Mouse (Mus musculus): Measurements from ENCODE around the gene Srsf1. TPM values are rescaled to one million over a fixed set of nuclear protein-coding genes. Genes with fewer than 3 reads are reported as not detected.
"Not testable (repeated sequence)": the region's sequence is repeated elsewhere in the genome, so short reads cannot be mapped to it uniquely, and the experiment has no call there.

The Srsf1 gene
- polyA plus RNA-seq, 1 experiment = 547 TPM

GRCm38 (mm10) chr11:88044314-88044713 is 2.9 kb upstream of the Srsf1 start:
- no peak overlapping the region for H3K27ac ChIP-seq (ENCODE audit: insufficient read depth, low read length)
- no peak overlapping the region for H3K9ac ChIP-seq (ENCODE audit: low read depth, poor library complexity, severe bottlenecking)
- peaks cover 9% of the 10 kb centered on the region for H3K36me3 ChIP-seq (ENCODE audit: control insufficient read depth, insufficient read depth, low read length, poor library complexity, severe bottlenecking)
- H3K4me3 ChIP-seq (ENCODE audit: low read depth, low read length) = no peak overlapping the region
- no peaks in the 10 kb centered on the region for H3K4me1 ChIP-seq (ENCODE audit: control insufficient read depth, insufficient read depth, low read length)
- no peaks in the 10 kb centered on the region for H3K27me3 ChIP-seq (ENCODE audit: control insufficient read depth, insufficient read depth, low read length, poor library complexity, severe bottlenecking)
- no peaks in the 10 kb centered on the region for H3K9me3 ChIP-seq (replicated peaks; ENCODE audit: control insufficient read depth, insufficient read depth, low read length, poor library complexity, severe bottlenecking)
- no peak for TF ChIP-seq POLR2A (IDR thresholded peaks at IDR 0.05; ENCODE audit: insufficient read depth, low read length)
- no peak for TF ChIP-seq CTCF (IDR thresholded peaks at IDR 0.05; ENCODE audit: low read depth, low read length)
- no peak for TF ChIP-seq EP300 (IDR thresholded peaks at IDR 0.05; ENCODE audit: insufficient read depth, low read depth, low read length)

- not testable (repeated sequence) for H3K4me1 ChIP-seq (ENCODE audit: control insufficient read depth, insufficient read depth, low read length); H3K27ac ChIP-seq (ENCODE audit: insufficient read depth, low read length); H3K9me3 ChIP-seq (replicated peaks; ENCODE audit: control insufficient read depth, insufficient read depth, low read length, poor library complexity, severe bottlenecking); H3K27me3 ChIP-seq (ENCODE audit: control insufficient read depth, insufficient read depth, low read length, poor library complexity, severe bottlenecking); H3K9ac ChIP-seq (ENCODE audit: low read depth, poor library complexity, severe bottlenecking); H3K4me3 ChIP-seq (ENCODE audit: low read depth, low read length)
- peaks cover 18% of the 10 kb centered on the region for H3K36me3 ChIP-seq (ENCODE audit: control insufficient read depth, insufficient read depth, low read length, poor library complexity, severe bottlenecking)
These were observed 2.0 kb upstream of the Srsf1 start for GRCm38 (mm10) chr11:88045159-88045558.

GRCm38 (mm10) chr11:88045878-88046277 is 1.3 kb upstream of the Srsf1 start:
- H3K4me1 ChIP-seq (ENCODE audit: control insufficient read depth, insufficient read depth, low read length) = no peaks in the 10 kb centered on the region
- H3K9ac ChIP-seq (ENCODE audit: low read depth, poor library complexity, severe bottlenecking) = peak overlapping the region; percentile 98
- H3K4me3 ChIP-seq (ENCODE audit: low read depth, low read length) = peak overlapping the region; percentile 56
- no peaks in the 10 kb centered on the region for H3K9me3 ChIP-seq (replicated peaks; ENCODE audit: control insufficient read depth, insufficient read depth, low read length, poor library complexity, severe bottlenecking)
- TF ChIP-seq CTCF (IDR thresholded peaks at IDR 0.05; ENCODE audit: low read depth, low read length) (no peak), POLR2A (IDR thresholded peaks at IDR 0.05; ENCODE audit: insufficient read depth, low read length) (no peak), EP300 (IDR thresholded peaks at IDR 0.05; ENCODE audit: insufficient read depth, low read depth, low read length) (no peak)
- H3K36me3 ChIP-seq (ENCODE audit: control insufficient read depth, insufficient read depth, low read length, poor library complexity, severe bottlenecking) = peaks cover 25% of the 10 kb centered on the region
- no peaks in the 10 kb centered on the region for H3K27me3 ChIP-seq (ENCODE audit: control insufficient read depth, insufficient read depth, low read length, poor library complexity, severe bottlenecking)
- peak overlapping the region; percentile 88 for H3K27ac ChIP-seq (ENCODE audit: insufficient read depth, low read length)

GRCm38 (mm10) chr11:88046323-88046937 is 743 bp upstream of the Srsf1 start:
- Histone ChIP-seq H3K9ac (ENCODE audit: low read depth, poor library complexity, severe bottlenecking) (peak overlapping the region; percentile 98), H3K4me3 (ENCODE audit: low read depth, low read length) (peak overlapping the region; percentile 56), H3K27me3 (ENCODE audit: control insufficient read depth, insufficient read depth, low read length, poor library complexity, severe bottlenecking) (no peaks in the 10 kb centered on the region), H3K9me3 (replicated peaks; ENCODE audit: control insufficient read depth, insufficient read depth, low read length, poor library complexity, severe bottlenecking) (no peaks in the 10 kb centered on the region), H3K27ac (ENCODE audit: insufficient read depth, low read length) (peak overlapping the region; percentile 88), H3K4me1 (ENCODE audit: control insufficient read depth, insufficient read depth, low read length) (no peaks in the 10 kb centered on the region), H3K36me3 (ENCODE audit: control insufficient read depth, insufficient read depth, low read length, poor library complexity, severe bottlenecking) (peaks cover 29% of the 10 kb centered on the region)
- TF ChIP-seq CTCF (IDR thresholded peaks at IDR 0.05; ENCODE audit: low read depth, low read length) (no peak), EP300 (IDR thresholded peaks at IDR 0.05; ENCODE audit: insufficient read depth, low read depth, low read length) (no peak), POLR2A (IDR thresholded peaks at IDR 0.05; ENCODE audit: insufficient read depth, low read length) (no peak)

- TF ChIP-seq EP300 (IDR thresholded peaks at IDR 0.05; ENCODE audit: insufficient read depth, low read depth, low read length) = no peak
- no peak for TF ChIP-seq CTCF (IDR thresholded peaks at IDR 0.05; ENCODE audit: low read depth, low read length)
- H3K9ac ChIP-seq (ENCODE audit: low read depth, poor library complexity, severe bottlenecking) = peak overlapping the region; percentile 98
- H3K36me3 ChIP-seq (ENCODE audit: control insufficient read depth, insufficient read depth, low read length, poor library complexity, severe bottlenecking) = peaks cover 35% of the 10 kb centered on the region
- peak overlapping the region; percentile 92 for H3K4me3 ChIP-seq (ENCODE audit: low read depth, low read length)
- H3K4me1 ChIP-seq (ENCODE audit: control insufficient read depth, insufficient read depth, low read length) = no peaks in the 10 kb centered on the region
- no peaks in the 10 kb centered on the region for H3K27me3 ChIP-seq (ENCODE audit: control insufficient read depth, insufficient read depth, low read length, poor library complexity, severe bottlenecking)
- peak overlapping the region; percentile 89 for H3K27ac ChIP-seq (ENCODE audit: insufficient read depth, low read length)
- no peaks in the 10 kb centered on the region for H3K9me3 ChIP-seq (replicated peaks; ENCODE audit: control insufficient read depth, insufficient read depth, low read length, poor library complexity, severe bottlenecking)
These were observed 828 bp downstream of the Srsf1 start for GRCm38 (mm10) chr11:88047871-88048531.

GRCm38 (mm10) chr11:88048961-88049670 is 1.9 kb downstream of the Srsf1 start:
- Histone ChIP-seq H3K36me3 (ENCODE audit: control insufficient read depth, insufficient read depth, low read length, poor library complexity, severe bottlenecking) (peaks cover 35% of the 10 kb centered on the region), H3K4me1 (ENCODE audit: control insufficient read depth, insufficient read depth, low read length) (no peaks in the 10 kb centered on the region), H3K27me3 (ENCODE audit: control insufficient read depth, insufficient read depth, low read length, poor library complexity, severe bottlenecking) (no peaks in the 10 kb centered on the region), H3K9me3 (replicated peaks; ENCODE audit: control insufficient read depth, insufficient read depth, low read length, poor library complexity, severe bottlenecking) (no peaks in the 10 kb centered on the region), H3K9ac (ENCODE audit: low read depth, poor library complexity, severe bottlenecking) (peak overlapping the region; percentile 98), H3K27ac (ENCODE audit: insufficient read depth, low read length) (no peak overlapping the region), H3K4me3 (ENCODE audit: low read depth, low read length) (peak overlapping the region; percentile 92)
- TF ChIP-seq CTCF (IDR thresholded peaks at IDR 0.05; ENCODE audit: low read depth, low read length) (no peak), EP300 (IDR thresholded peaks at IDR 0.05; ENCODE audit: insufficient read depth, low read depth, low read length) (no peak), POLR2A (IDR thresholded peaks at IDR 0.05; ENCODE audit: insufficient read depth, low read length) (no peak)

Data from ES-Bruce4 (cell line).